Mouse (Mus musculus) urinary bladder, postnatal 10 days (tissue): ENCODE results near the gene Fdxacb1.

ENCODE experiments used
- DNase-seq: peaks from one replicate; pipeline ENCODE4 v3.0.0; 2022; ENCODE audit warnings: low spot score

The Fdxacb1 gene

DNA sequence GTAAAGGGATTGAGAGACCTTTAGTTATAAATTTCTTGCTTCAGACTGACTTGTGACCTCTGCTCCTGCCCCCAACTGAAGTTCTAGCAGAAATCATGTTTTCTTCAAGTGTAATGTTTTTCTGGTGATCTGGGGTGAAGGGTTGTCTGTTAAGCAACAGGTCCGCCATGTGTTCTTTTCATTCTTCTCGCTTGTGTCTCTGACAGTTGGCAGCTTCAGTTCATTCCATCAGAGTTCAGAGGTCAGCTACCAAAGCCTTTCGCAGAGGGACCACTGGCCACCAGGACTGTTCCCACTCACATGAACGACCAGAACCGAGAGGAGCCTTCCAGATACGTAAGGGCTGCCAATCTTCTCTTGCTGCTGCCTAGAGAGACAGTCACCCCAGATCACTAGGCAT, 40.4 kb downstream of the Fdxacb1 start:
- DNase-seq, result no peak

DNA sequence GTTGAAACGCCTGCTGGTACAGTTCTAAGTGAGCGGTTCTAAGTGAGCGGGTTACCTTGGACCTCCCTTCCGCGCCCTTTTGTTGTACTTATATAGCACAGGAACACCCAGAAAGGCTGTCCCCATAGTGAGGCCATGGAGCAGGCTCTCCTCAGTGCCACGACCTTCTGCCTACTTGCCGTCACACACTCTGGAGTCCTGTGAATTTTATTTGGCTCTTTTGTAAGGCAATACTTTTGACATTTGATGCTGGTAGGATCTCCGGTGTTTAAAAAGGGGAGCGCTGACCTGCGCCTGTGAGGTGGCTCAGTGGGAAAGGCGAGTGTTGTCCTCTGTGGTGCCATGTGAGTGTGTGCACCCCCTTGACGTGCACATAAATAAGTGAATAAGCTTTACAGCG, 41.1 kb downstream of the Fdxacb1 start:
- no peak for DNase-seq

DNA sequence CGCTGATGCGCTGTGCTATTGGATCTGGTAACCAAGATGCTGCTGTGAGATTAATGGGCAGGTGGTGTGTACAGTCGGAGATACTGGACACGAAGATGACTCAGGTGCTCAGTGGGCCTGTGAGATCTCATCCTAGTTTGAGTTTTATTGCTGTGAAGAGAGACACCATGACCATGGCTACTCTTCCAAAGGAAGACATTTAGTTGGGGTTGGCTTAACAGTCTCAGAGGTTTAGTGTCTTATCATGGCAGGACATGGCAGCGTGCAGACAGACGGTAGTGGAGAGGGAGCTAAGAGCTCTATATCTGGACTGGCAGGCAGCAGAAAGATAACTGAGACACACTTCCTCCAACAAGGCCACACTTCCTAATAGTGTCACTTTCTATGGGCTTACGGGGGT, 43.2 kb downstream of the Fdxacb1 start:
- no peak for DNase-seq

DNA sequence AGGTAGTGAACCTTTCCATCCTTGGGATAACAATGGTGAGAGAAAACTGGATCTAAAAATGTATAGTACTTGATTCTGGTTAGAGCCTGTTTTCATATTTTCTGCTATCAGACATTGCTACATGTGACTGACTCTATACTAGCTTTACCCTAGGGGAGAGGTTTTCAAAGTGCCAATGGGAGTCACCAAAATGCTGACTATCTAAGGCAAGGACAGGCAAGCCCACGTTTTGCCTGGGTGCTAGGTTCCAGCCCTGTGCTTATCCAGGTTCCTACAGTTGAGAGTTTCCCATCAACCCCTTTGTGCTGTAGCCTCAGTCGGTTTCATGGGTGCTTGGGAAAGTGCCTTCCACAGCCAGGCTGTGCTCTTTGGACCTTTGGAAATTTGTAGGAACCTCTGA, 43.7 kb downstream of the Fdxacb1 start:
- no peak for DNase-seq

DNA sequence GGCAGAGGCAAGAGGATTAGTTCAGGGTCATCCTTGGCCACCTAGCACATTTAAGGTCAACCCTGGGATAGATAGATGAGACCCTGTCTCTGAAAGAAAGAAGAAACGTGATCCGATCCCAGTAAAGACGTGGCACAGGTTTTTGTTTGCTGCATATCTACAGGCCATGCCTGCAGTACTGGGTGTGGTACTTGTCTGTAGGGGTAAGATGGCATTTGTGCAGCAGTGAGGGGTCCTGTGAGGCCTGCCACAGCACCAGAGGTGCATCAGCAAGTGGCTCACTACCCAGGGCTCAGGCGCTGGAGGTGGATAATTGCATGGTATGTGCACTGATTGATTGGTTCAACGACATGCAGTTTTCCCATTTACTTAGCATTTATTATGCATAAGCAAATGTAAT, 45.8 kb downstream of the Fdxacb1 start:
- DNase-seq, result no peak

DNA sequence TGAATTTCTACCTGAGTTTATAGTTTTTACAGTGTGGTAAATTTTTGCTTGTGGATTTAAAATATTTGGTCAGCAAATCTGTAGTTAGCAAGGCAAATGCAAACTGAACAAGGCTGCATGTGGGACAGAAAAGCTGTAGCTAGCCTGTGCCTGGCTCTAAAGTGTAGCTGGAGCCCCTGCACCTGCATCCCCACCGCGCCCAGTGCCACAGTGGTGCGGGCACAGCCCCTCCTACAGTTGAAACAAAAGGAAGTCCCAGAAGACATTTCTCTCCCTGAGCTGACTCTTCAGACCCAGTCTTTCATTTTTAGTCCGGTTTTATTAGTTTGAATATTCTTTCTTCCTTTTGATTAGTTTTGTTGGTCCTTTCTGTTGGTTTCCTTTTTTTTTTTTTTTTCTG, 47.6 kb downstream of the Fdxacb1 start:
- DNase-seq, result no peak

DNA sequence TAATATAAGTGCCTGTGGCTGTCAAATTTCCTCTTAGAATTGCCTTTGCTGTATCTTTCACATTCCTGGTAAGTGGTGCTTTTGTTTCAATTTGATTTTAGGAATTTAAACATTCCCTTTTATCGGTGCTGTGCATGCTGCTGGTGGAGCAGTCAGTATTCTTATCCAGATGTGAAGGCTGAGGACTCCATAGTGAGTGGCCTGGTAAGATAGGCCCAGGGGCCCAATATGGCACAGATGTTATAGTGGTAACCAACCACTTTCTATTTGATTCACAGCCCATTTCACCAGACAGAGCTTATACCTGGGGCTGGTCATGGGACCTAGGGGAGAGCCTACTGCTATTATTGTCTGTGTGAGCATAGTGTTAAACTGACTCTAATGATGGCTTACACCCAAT, 48.5 kb downstream of the Fdxacb1 start:
- DNase-seq, result no peak

DNA sequence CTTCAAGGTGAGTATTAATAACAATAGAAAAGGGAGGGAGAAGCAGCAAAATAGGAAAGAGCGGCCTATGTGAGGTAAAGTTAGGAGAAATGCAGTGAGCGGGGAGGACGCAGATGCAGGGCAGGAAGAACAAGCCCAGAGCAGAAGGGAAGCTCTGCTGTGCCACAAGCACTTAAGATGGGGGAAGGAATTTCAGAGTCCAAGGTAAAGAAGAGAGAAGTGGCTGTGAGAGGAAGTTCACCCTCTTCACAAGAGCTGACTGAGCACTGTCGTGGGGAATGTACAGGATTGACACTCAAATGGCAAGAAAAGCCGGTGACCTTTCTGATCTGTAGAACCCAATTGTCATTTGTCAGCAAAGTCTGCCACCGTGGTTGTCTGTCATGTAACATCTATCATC, 50.0 kb downstream of the Fdxacb1 start:
- DNase-seq, result no peak

DNA sequence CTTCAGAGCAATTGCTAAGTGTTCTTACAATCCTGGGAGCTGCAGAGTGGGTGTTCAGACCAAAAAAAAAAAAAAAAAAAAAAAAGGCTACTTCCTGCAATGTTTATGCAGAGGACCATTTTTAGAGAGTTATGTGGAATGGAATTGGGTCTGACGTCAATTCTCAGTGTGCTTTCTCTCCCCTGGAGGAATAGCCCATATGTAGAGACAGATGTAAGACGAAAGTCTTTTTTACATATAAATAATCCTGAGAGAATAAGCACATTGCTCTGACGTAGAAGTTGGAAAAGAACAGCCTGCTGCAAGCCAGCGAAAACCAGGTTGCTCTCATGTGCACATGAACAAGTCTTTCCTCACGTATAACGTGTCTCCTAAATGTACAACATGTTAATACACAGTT, 51.7 kb downstream of the Fdxacb1 start:
- no peak for DNase-seq

DNA sequence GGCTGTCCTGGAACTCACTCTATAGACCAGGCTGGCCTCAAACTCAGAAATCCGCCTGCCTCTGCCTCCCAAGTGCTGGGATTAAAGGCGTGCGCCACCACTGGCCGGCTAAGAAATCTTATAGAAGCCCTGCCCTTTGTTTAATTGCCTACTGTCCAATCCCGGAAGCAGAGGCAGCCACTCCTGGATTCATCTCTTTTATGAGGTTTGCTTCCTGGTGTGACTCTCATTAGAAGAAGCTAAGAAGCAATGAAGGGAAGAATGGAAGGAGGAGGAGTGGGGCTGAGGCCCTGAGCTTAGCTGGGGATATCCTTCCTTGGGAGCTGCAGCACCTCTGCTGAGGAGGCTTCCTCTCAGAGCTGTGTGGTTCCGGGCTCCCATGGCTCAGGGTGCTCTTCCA, 53.6 kb downstream of the Fdxacb1 start:
- no peak for DNase-seq

DNA sequence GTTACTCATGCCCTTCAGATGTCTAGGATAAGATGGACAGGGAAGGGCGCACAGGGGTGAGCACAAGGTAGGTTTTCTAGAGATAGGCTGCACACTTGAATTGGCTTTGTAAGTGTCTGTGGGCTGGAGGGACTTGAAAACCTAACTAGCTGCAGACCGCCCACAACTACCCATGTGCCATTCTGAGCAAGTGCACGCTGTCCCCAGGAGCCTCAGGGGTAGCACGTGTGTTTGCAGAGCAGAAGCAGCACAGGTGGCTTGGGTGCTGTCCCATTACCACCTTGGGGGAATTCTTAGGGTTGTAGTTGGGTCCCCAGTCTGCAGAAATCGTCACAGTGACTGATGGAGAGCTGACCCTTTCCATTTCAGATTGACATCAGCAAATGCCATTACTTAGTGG, 54.2 kb downstream of the Fdxacb1 start:
- DNase-seq, result no peak
